Mouse (Mus musculus) hindbrain, embryonic 12.5 days (tissue): ENCODE measurements around the gene Txndc11. TPM values are rescaled to one million over a fixed set of nuclear protein-coding genes. Genes with fewer than 3 reads are reported as not detected.
A peak's percentile ranks its signal among the peaks of the same experiment; 100 is the strongest.

Experiments used
- ATAC-seq: fragments of 200-750 bp; cut with Nextera tagmentation; 2 replicates; pipeline ENCODE4 v1.8.0; 2017; ENCODE audit warnings: moderate TSS enrichment; ENCODE audit not compliant: low FRiP score
- H3K27ac ChIP-seq: fragments of 300-500 bp; sonication (generic); 2 replicates; pipeline ENCODE4 v1.5.1; 2016; ENCODE audit warnings: mild to moderate bottlenecking
- H3K27me3 ChIP-seq: fragments of 300-500 bp; sonication (generic); 2 replicates; pipeline ENCODE4 v1.6.1; 2016; ENCODE audit warnings: mild to moderate bottlenecking
- H3K36me3 ChIP-seq: fragments of 300-500 bp; sonication (generic); 2 replicates; pipeline ENCODE4 v1.6.1; 2016; ENCODE audit warnings: mild to moderate bottlenecking
- H3K4me1 ChIP-seq: fragments of 300-500 bp; sonication (generic); 2 replicates; pipeline ENCODE4 v1.6.1; 2016
- H3K4me2 ChIP-seq: fragments of 300-500 bp; sonication (generic); replicated peaks from 2 replicates; pipeline ENCODE4 v1.6.1; 2016; ENCODE audit warnings: mild to moderate bottlenecking
- H3K4me3 ChIP-seq: fragments of 300-500 bp; sonication (generic); 2 replicates; pipeline ENCODE4 v1.5.1; 2016; ENCODE audit warnings: mild to moderate bottlenecking
- H3K9ac ChIP-seq: fragments of 300-500 bp; sonication (generic); 2 replicates; pipeline ENCODE4 v1.6.1; 2016; ENCODE audit warnings: mild to moderate bottlenecking, moderate library complexity
- H3K9me3 ChIP-seq: fragments of 300-500 bp; sonication (generic); replicated peaks from 2 replicates; pipeline ENCODE4 v1.6.1; 2016; ENCODE audit warnings: mild to moderate bottlenecking
- WGBS: fragments of 180-500 bp; shearing (Covaris S2); methylation state at CpG from one replicate; pipeline ENCODE4 v1.1.7; 2016; 5-methylcytosine and 5-hydroxymethylcytosine counted together
- microRNA-seq: library from miRNA; unstranded; fragments of <30 nt; microRNA quantifications from one replicate; pipeline ENCODE4, GENCODE M21; 2017
- polyA plus RNA-seq: library from polyadenylated mRNA; unstranded; fragments of >200 nt; fragmentation: Nextera tagmentation; extraction: Ambion mirVana; gene quantifications from 2 replicates; pipeline ENCODE4 v1.2.1, GENCODE M21; 2016

Txndc11 gene
- polyA plus RNA-seq, 1 experiment from 2014 or later: 34.6 TPM

- no peak for ATAC-seq
- WGBS: 84% methylated on average over 7 of the region's 7 CpGs
Measured at GRCm38 (mm10) chr16:11028206-11028605, 106.2 kb downstream of the Txndc11 start.

More at GRCm38 (mm10) chr16:11028206-11028605, 106.2 kb downstream of the Txndc11 start:
- Histone ChIP-seq H3K4me2 (no peak overlapping the region), H3K27me3 (no peaks in the 10 kb centered on the region), H3K9me3 (no peaks in the 10 kb centered on the region), H3K27ac (no peak overlapping the region), H3K9ac (no peak overlapping the region), H3K4me3 (no peak overlapping the region), H3K36me3 (no peaks in the 10 kb centered on the region), H3K4me1 (no peaks in the 10 kb centered on the region)

Small RNA genes lying within 50 kb of the gene (microRNA-seq; reads per million reads assigned to microRNA genes)
- 136 reads per million, percentile 51 among the genes with 10 or more reads in this experiment for gene Gm23935

Other genes with a start within 250 kb of the Txndc11 start
- 103 and 109 TPM in 2 replicates for gene Snn, start 73.7 kb downstream of the Txndc11 start, polyA plus RNA-seq
- 59.7 and 65.3 TPM in 2 replicates for gene Litaf, start 68.5 kb downstream of the Txndc11 start, polyA plus RNA-seq
- gene Zc3h7a, start 41.7 kb upstream of the Txndc11 start, polyA plus RNA-seq: 118 and 124 TPM in 2 replicates
- 183 and 196 TPM in 2 replicates for gene Rsl1d1, start 68.7 kb upstream of the Txndc11 start, polyA plus RNA-seq
- 98.4 and 109 TPM in 2 replicates for gene Gspt1, start 119.7 kb upstream of the Txndc11 start, polyA plus RNA-seq
- gene Tnfrsf17, start 179.2 kb upstream of the Txndc11 start, polyA plus RNA-seq: not detected in 2 replicates
- gene Snx29, start 188.3 kb upstream of the Txndc11 start, polyA plus RNA-seq: 19.0 and 19.2 TPM in 2 replicates